Mouse (Mus musculus) Patski (cell line): Measurements from ENCODE around the gene Acbd5. TPM values are rescaled to one million over a fixed set of nuclear protein-coding genes. Genes with fewer than 3 reads are reported as not detected.

Experiments
- ATAC-seq: fragments of 100-300 bp; one replicate; pipeline ENCODE4 v1.8.0; 2021
- CTCF ChIA-PET: fragments of 350-600 bp; sonication (Branson Sonifier 250); formaldehyde crosslinking; loops from one replicate; lab custom pipeline; 2022; ENCODE audit warnings: inconsistent platforms; lab: Charles Lee
- POLR2A ChIA-PET: fragments of 350-600 bp; sonication (Branson Sonifier 250); formaldehyde crosslinking; loops from one replicate; lab custom pipeline; 2022; ENCODE audit warnings: antibody characterized with exemption, inconsistent platforms; lab: Charles Lee
- DNase-seq: peaks from one replicate; pipeline ENCODE4 v3.0.0-alpha.2; 2011; ENCODE audit warnings: low read depth, low spot score
- H3K27me3 ChIP-seq: fragments of 371-371 bp; one replicate; pipeline ENCODE4 v1.5.1; 2021
- CTCF ChIP-seq: fragments of 100-300 bp; IDR thresholded peaks from one replicate; pipeline ENCODE4 v1.5.1; 2021
- in situ Hi-C: fragments of 300-500 bp; cut with MboI; formaldehyde crosslinking; loops from 3 replicates; pipeline ENCODE4 v1.11.1; 2018; ENCODE audit warnings: low pct_unique_long_range_greater_than_20kb, mixed read lengths
- polyA plus RNA-seq: library from polyadenylated mRNA; unstranded; gene quantifications from one replicate; pipeline ENCODE4 v1.2.3, GENCODE M21; 2021

The Acbd5 gene
- polyA plus RNA-seq, 1 experiment from 2014 or later, result 51.7 TPM

DNA sequence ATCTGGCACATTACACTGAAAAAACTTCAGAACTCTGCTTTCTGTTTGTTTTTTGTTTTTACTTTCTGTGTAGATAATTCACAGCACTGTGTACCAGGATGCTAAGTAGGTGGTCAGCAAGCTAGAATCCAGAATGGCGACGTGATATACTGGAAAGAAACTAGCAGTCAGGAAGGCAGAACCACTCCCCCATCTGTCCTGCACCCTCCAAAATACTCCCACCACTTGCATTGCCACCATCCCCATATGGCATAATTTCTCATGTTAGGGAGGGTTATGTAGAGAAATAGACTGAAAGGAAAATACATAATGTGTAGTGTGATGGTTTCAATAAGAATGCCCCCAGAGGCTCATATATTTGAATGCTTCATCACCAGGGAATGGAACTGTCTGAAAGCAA is 16.1 kb upstream of the Acbd5 start:
- CTCF ChIA-PET, result no interaction called here
- in situ Hi-C loops, result no loop called here
- H3K27me3 ChIP-seq, result peaks cover 45% of the 10 kb centered on the region
- no peak for ATAC-seq
- TF ChIP-seq CTCF, result no peak
- no peak for DNase-seq
- POLR2A ChIA-PET, result interaction anchor here (1.1 kb wide), 1 partner anchor 15 kb away, joined by 3 read pairs; no protein-coding TSS in a partner anchor

DNA sequence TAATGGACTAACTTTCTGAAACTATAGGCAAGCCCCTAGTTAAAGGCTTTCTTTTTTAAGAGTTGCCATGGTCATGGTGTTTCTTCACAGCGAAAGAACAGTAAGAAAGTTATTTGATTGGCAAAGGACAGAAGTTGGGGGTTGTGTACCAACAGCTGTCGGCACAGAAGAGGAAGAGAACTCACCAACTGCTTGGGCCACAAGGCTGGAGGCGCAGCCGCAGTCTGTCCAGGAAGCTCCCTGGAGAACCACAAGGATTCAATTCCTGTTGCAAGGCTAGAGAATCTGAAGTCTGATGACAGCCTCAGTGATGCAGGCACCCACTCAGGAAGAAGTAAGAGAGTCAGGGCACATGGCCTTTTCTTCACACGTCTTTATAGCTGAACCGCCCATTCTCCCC is 15.4 kb upstream of the Acbd5 start:
- no peak for ATAC-seq
- H3K27me3 ChIP-seq, result peaks cover 45% of the 10 kb centered on the region
- ChIA-PET CTCF (no interaction called here), POLR2A (no interaction called here)
- in situ Hi-C loops, result no loop called here
- TF ChIP-seq CTCF, result no peak
- no peak for DNase-seq

GRCm38 (mm10) chr2:23068370-23068737 is 387 bp downstream of the Acbd5 start:
- peak; percentile 48 for ATAC-seq
- CTCF ChIA-PET, result interaction anchor here (1.6 kb wide), 1 partner anchor 23 kb away, joined by 5 read pairs; no protein-coding TSS in a partner anchor
- in situ Hi-C loops, result no loop called here

GRCm38 (mm10) chr2:23068894-23069744 is 1.2 kb downstream of the Acbd5 start:
- DNase-seq, result peak; percentile 38
- no peak for TF ChIP-seq CTCF
- in situ Hi-C loops, result no loop called here
- ChIA-PET POLR2A (interaction anchor here (0.7 to 1.4 kb wide), 2 partner anchors 11 to 30 kb away, joined by 3 to 6 read pairs; no protein-coding TSS in a partner anchor), CTCF (interaction anchor here (1.1 to 1.3 kb wide), 2 partner anchors 14 to 27 kb away, joined by 3 read pairs; no protein-coding TSS in a partner anchor)
- peak; percentile 90 for ATAC-seq
- peaks cover 5% of the 10 kb centered on the region for H3K27me3 ChIP-seq

More at GRCm38 (mm10) chr2:23068370-23068737, 387 bp downstream of the Acbd5 start:
- POLR2A ChIA-PET, result interaction anchor here (0.7 to 1.4 kb wide), 2 partner anchors 10 to 29 kb away, joined by 3 to 6 read pairs; no protein-coding TSS in a partner anchor
- peaks cover 5% of the 10 kb centered on the region for H3K27me3 ChIP-seq
- no peak for TF ChIP-seq CTCF
- DNase-seq, result peak; percentile 4

- CTCF ChIA-PET, result interaction anchor here (1.2 kb wide), 1 partner anchor 14 kb away, joined by 3 read pairs; no protein-coding TSS in a partner anchor
- no peak for ATAC-seq
- POLR2A ChIA-PET, result no interaction called here
- in situ Hi-C loops, result no loop called here
- DNase-seq, result no peak
- TF ChIP-seq CTCF, result no peak
- H3K27me3 ChIP-seq, result no peaks in the 10 kb centered on the region
Measured at GRCm38 (mm10) chr2:23070491-23070890, 2.5 kb downstream of the Acbd5 start.

- no peaks in the 10 kb centered on the region for H3K27me3 ChIP-seq
- TF ChIP-seq CTCF, result no peak
- ATAC-seq (no peak), DNase-seq (no peak)
- ChIA-PET CTCF (interaction anchor here (1.2 kb wide), 1 partner anchor 15 kb away, joined by 3 read pairs; no protein-coding TSS in a partner anchor), POLR2A (interaction anchor here (1.0 kb wide), 1 partner anchor 84 kb away, joined by 3 read pairs; the partner anchor contains the start of genes Mastl and Yme1l1)
- in situ Hi-C loops, result no loop called here
Measured at GRCm38 (mm10) chr2:23071406-23071805, 3.4 kb downstream of the Acbd5 start.

DNA sequence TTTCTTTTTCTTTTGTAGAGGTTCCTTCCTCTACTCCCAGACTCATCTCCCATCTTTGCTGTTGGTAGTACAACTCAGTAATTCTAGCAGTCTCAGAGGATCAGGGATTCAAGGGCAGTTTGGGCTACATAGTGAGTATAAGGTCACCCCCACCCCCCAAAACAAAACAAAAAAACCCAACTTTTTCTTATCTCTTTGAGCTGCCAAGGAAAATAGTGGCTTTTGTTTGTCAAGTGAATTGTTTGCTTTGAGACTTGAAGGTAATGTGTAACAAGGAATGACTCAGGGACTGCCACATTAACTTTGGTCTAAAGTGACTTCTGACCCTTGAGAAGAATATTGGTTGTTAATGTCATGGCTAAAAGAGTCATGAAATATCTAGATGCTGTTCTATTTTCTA is 7.9 kb downstream of the Acbd5 start:
- in situ Hi-C loops, result no loop called here
- POLR2A ChIA-PET, result no interaction called here
- CTCF ChIA-PET, result interaction anchor here (0.9 to 1.0 kb wide), 2 partner anchors 17 to 23 kb away, joined by 3 read pairs; no protein-coding TSS in a partner anchor
- no peak for TF ChIP-seq CTCF
- no peaks in the 10 kb centered on the region for H3K27me3 ChIP-seq
- no peak for ATAC-seq
- DNase-seq, result no peak

DNA sequence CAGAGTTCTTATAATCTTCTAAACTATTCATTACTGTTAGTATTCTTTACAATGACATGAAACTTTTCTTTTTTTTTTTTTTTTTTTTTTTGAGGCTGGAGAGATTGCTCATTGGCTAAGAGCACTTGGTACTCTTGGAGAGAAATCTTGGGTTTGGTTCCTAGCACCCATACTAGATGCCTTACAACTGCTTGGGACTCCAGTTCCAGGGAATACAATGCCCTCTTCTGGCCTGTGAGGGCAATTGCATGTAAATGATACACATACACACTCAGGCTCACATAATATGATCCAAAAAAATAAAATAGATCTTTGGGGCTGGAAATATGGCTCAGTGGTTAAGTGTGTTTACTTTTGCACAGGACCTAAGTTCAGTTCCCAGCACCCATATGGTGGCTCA is 8.8 kb downstream of the Acbd5 start:
- ChIA-PET CTCF (no interaction called here), POLR2A (no interaction called here)
- peak; percentile 27 for TF ChIP-seq CTCF
- no peaks in the 10 kb centered on the region for H3K27me3 ChIP-seq
- ATAC-seq (no peak), DNase-seq (no peak)
- in situ Hi-C loops, result no loop called here

DNA sequence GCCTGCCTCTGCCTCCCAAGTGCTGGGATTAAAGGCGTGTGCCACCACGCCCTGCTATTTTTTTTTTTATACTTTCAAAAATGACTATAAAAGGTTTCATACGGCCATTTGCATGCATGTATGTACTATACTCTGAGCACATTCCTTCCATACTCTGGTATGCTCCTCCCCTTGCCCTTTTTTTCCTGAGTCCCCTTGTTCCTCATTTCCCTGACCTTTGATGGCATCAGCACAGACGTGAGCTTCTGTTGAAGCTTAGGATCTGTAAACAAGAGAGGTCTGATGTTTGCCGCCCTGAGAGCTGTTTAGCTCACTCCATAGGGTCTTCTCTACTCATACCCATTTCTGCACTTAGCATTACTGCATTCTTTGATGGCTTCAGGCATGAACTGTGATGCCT is 9.7 kb downstream of the Acbd5 start:
- ATAC-seq (no peak), DNase-seq (no peak)
- no peak for TF ChIP-seq CTCF
- ChIA-PET CTCF (interaction anchor here (0.6 to 1.9 kb wide), 3 partner anchors 10 to 1159 kb away, joined by 3 to 5 read pairs (median 4); no protein-coding TSS in a partner anchor), POLR2A (no interaction called here)
- H3K27me3 ChIP-seq, result no peaks in the 10 kb centered on the region
- in situ Hi-C loops, result no loop called here

GRCm38 (mm10) chr2:23078588-23078987 is 10.6 kb downstream of the Acbd5 start:
- in situ Hi-C loops, result no loop called here

More at GRCm38 (mm10) chr2:23078588-23078987, 10.6 kb downstream of the Acbd5 start:
- ATAC-seq (no peak), DNase-seq (no peak)
- POLR2A ChIA-PET, result no interaction called here
- no peaks in the 10 kb centered on the region for H3K27me3 ChIP-seq
- CTCF ChIA-PET, result interaction anchor here (1.3 to 1.9 kb wide), 2 partner anchors 9 to 13 kb away, joined by 4 to 5 read pairs; no protein-coding TSS in a partner anchor
- no peak for TF ChIP-seq CTCF
